Mouse (Mus musculus): Measurements from ENCODE around the gene Vps13d. TPM values are rescaled to one million over a fixed set of nuclear protein-coding genes. Genes with fewer than 3 reads are reported as not detected.
A peak's percentile ranks its signal among the peaks of the same experiment; 100 is the strongest.

Vps13d gene
- polyA plus RNA-seq, 1 experiment from 2014 or later, result 8.5 TPM

- Histone ChIP-seq H3K27ac (ENCODE audit: low read depth) (peak overlapping the region; percentile 84), H3K9me3 (ENCODE audit: low read depth, low read length) (no peaks in the 10 kb centered on the region), H3K27me3 (ENCODE audit: insufficient read depth, low read length) (no peaks in the 10 kb centered on the region), H3K9ac (no peak overlapping the region), H3K36me3 (ENCODE audit: insufficient read depth) (no peaks in the 10 kb centered on the region), H3K4me2 (no peak overlapping the region), H3K4me1 (ENCODE audit: insufficient read depth) (peaks cover 37% of the 10 kb centered on the region), H3K4me3 (ENCODE audit: low read depth, low read length) (no peak overlapping the region)
- TF ChIP-seq CTCF (IDR thresholded peaks at IDR 0.05; ENCODE audit: low read depth), result no peak
- 31% methylated on average over 7 of the region's 7 CpGs for WGBS
- DNase-seq (no peak), ATAC-seq (ENCODE audit: insufficient read depth) (no peak)
Observed at GRCm38 (mm10) chr4:145025409-145025762, 169.4 kb downstream of the Vps13d start.

- WGBS, result 20% methylated on average over 8 of the region's 8 CpGs
- Histone ChIP-seq H3K4me1 (ENCODE audit: insufficient read depth) (peaks cover 37% of the 10 kb centered on the region), H3K4me2 (no peak overlapping the region), H3K9ac (no peak overlapping the region), H3K27ac (ENCODE audit: low read depth) (peak overlapping the region; percentile 84), H3K27me3 (ENCODE audit: insufficient read depth, low read length) (no peaks in the 10 kb centered on the region), H3K36me3 (ENCODE audit: insufficient read depth) (0 out of 2 replicates have a peak, but pooled peaks cover 1% of the 10 kb centered on the region), H3K4me3 (ENCODE audit: low read depth, low read length) (no peak overlapping the region), H3K9me3 (ENCODE audit: low read depth, low read length) (no peaks in the 10 kb centered on the region)
- no peak for TF ChIP-seq CTCF (IDR thresholded peaks at IDR 0.05; ENCODE audit: low read depth)
- DNase-seq (peak; percentile 86), ATAC-seq (ENCODE audit: insufficient read depth) (peak; percentile 50)
Observed at GRCm38 (mm10) chr4:145024694-145025408, 170.0 kb downstream of the Vps13d start.

- 54% methylated on average over 6 of the region's 6 CpGs for WGBS
- H3K9me3 ChIP-seq (ENCODE audit: low read depth, low read length), result no peaks in the 10 kb centered on the region
- DNase-seq (peak; percentile 26), ATAC-seq (ENCODE audit: insufficient read depth) (no peak; the same call in 1 of the 2 replicates)
- H3K9ac ChIP-seq, result no peak overlapping the region
- TF ChIP-seq CTCF (IDR thresholded peaks at IDR 0.05; ENCODE audit: low read depth), result peak; percentile 22; the same call in 1 of the 2 replicates
- no peaks in the 10 kb centered on the region for H3K27me3 ChIP-seq (ENCODE audit: insufficient read depth, low read length)
- H3K27ac ChIP-seq (ENCODE audit: low read depth), result peak overlapping the region; percentile 46; the same call in 1 of the 2 replicates
- H3K4me1 ChIP-seq (ENCODE audit: insufficient read depth), result peaks cover 37% of the 10 kb centered on the region
- H3K36me3 ChIP-seq (ENCODE audit: insufficient read depth), result peaks cover 10% of the 10 kb centered on the region; the same call in 1 of the 2 replicates
- no peak overlapping the region for H3K4me3 ChIP-seq (ENCODE audit: low read depth, low read length)
- H3K4me2 ChIP-seq, result no peak overlapping the region
Observed at GRCm38 (mm10) chr4:145023911-145024310, 170.9 kb downstream of the Vps13d start.

- TF ChIP-seq CTCF (IDR thresholded peaks at IDR 0.05; ENCODE audit: low read depth), result no peak
- no peak overlapping the region for H3K9ac ChIP-seq
- no peaks in the 10 kb centered on the region for H3K9me3 ChIP-seq (ENCODE audit: low read depth, low read length)
- 84% methylated on average over 5 of the region's 5 CpGs for WGBS
- H3K4me3 ChIP-seq (ENCODE audit: low read depth, low read length), result no peak overlapping the region
- ATAC-seq (ENCODE audit: insufficient read depth) (no peak), DNase-seq (no peak)
- H3K27me3 ChIP-seq (ENCODE audit: insufficient read depth, low read length), result no peaks in the 10 kb centered on the region
- peaks cover 37% of the 10 kb centered on the region for H3K4me1 ChIP-seq (ENCODE audit: insufficient read depth)
- H3K4me2 ChIP-seq, result no peak overlapping the region
- peaks cover 11% of the 10 kb centered on the region; the same call in 1 of the 2 replicates for H3K36me3 ChIP-seq (ENCODE audit: insufficient read depth)
- H3K27ac ChIP-seq (ENCODE audit: low read depth), result no peak overlapping the region
Observed at GRCm38 (mm10) chr4:145022815-145023214, 172.0 kb downstream of the Vps13d start.

GRCm38 (mm10) chr4:145022211-145022610 is 172.6 kb downstream of the Vps13d start:
- Histone ChIP-seq H3K27ac (ENCODE audit: low read depth) (no peak overlapping the region), H3K4me2 (no peak overlapping the region), H3K36me3 (ENCODE audit: insufficient read depth) (peaks cover 11% of the 10 kb centered on the region; the same call in 1 of the 2 replicates), H3K27me3 (ENCODE audit: insufficient read depth, low read length) (no peaks in the 10 kb centered on the region), H3K9me3 (ENCODE audit: low read depth, low read length) (no peaks in the 10 kb centered on the region), H3K4me3 (ENCODE audit: low read depth, low read length) (no peak overlapping the region), H3K4me1 (ENCODE audit: insufficient read depth) (peaks cover 35% of the 10 kb centered on the region), H3K9ac (no peak overlapping the region)
- 90% methylated on average over 2 of the region's 2 CpGs for WGBS
- no peak for TF ChIP-seq CTCF (IDR thresholded peaks at IDR 0.05; ENCODE audit: low read depth)
- DNase-seq (no peak), ATAC-seq (ENCODE audit: insufficient read depth) (no peak)

- no peak overlapping the region for H3K9ac ChIP-seq
- H3K4me1 ChIP-seq (ENCODE audit: insufficient read depth), result peaks cover 17% of the 10 kb centered on the region
- WGBS, result 86% methylated on average over 2 of the region's 2 CpGs
- no peaks in the 10 kb centered on the region for H3K27me3 ChIP-seq (ENCODE audit: insufficient read depth, low read length)
- ATAC-seq (ENCODE audit: insufficient read depth), result no peak
- H3K9me3 ChIP-seq (ENCODE audit: low read depth, low read length), result no peaks in the 10 kb centered on the region
- H3K27ac ChIP-seq (ENCODE audit: low read depth), result no peak overlapping the region
- no peak for DNase-seq
- H3K4me2 ChIP-seq, result no peak overlapping the region
- TF ChIP-seq CTCF (IDR thresholded peaks at IDR 0.05; ENCODE audit: low read depth), result no peak
- H3K4me3 ChIP-seq (ENCODE audit: low read depth, low read length), result no peak overlapping the region
- peaks cover 17% of the 10 kb centered on the region for H3K36me3 ChIP-seq (ENCODE audit: insufficient read depth)
Observed at GRCm38 (mm10) chr4:145020383-145020782, 174.4 kb downstream of the Vps13d start.

GRCm38 (mm10) chr4:145019121-145019714 is 175.6 kb downstream of the Vps13d start:
- no peak overlapping the region for H3K4me3 ChIP-seq (ENCODE audit: low read depth, low read length)
- no peak for TF ChIP-seq CTCF (IDR thresholded peaks at IDR 0.05; ENCODE audit: low read depth)

More at GRCm38 (mm10) chr4:145019121-145019714, 175.6 kb downstream of the Vps13d start:
- Histone ChIP-seq H3K36me3 (ENCODE audit: insufficient read depth) (peaks cover 17% of the 10 kb centered on the region), H3K9me3 (ENCODE audit: low read depth, low read length) (no peaks in the 10 kb centered on the region), H3K27ac (ENCODE audit: low read depth) (no peak overlapping the region), H3K4me1 (ENCODE audit: insufficient read depth) (peaks cover 7% of the 10 kb centered on the region; the same call in 1 of the 2 replicates), H3K4me2 (no peak overlapping the region), H3K27me3 (ENCODE audit: insufficient read depth, low read length) (no peaks in the 10 kb centered on the region), H3K9ac (no peak overlapping the region)
- no peak for DNase-seq
- WGBS, result 85% methylated on average over 3 of the region's 3 CpGs
- ATAC-seq (ENCODE audit: insufficient read depth), result no peak
